Mouse (Mus musculus) embryonic facial prominence, embryonic 11.5 days (tissue): ENCODE results near the gene Ppp4r4. TPM values are rescaled to one million over a fixed set of nuclear protein-coding genes. Genes with fewer than 3 reads are reported as not detected.
"Not testable (repeated sequence)": the region's sequence is repeated elsewhere in the genome, so short reads cannot be mapped to it uniquely, and the experiment has no call there.

Experiments used
- ATAC-seq: fragments of 200-750 bp; cut with Nextera tagmentation; replicated peaks from 2 replicates; pipeline ENCODE4 v1.8.0; 2017; ENCODE audit warnings: low read depth; ENCODE audit not compliant: insufficient number of reproducible peaks, low FRiP score, low TSS enrichment
- DNase-seq: peaks from one replicate; pipeline ENCODE4 v3.0.0-alpha.2; 2015; ENCODE audit warnings: low spot score
- H3K27ac ChIP-seq: fragments of 300-500 bp; sonication (generic); replicated peaks from 2 replicates; pipeline ENCODE4 v1.5.1; 2014; ENCODE audit warnings: mild to moderate bottlenecking, low read depth, low read length, control low read depth
- H3K27me3 ChIP-seq: fragments of 300-500 bp; sonication (generic); 2 replicates; pipeline ENCODE4 v1.6.1; 2014; ENCODE audit warnings: mild to moderate bottlenecking, low read length, moderate library complexity, mixed read lengths; ENCODE audit not compliant: control insufficient read depth, insufficient read depth
- H3K36me3 ChIP-seq: fragments of 300-500 bp; sonication (generic); replicated peaks from 2 replicates; pipeline ENCODE4 v1.6.1; 2014; ENCODE audit warnings: low read depth, mild to moderate bottlenecking, low read length, moderate library complexity, mixed read lengths; ENCODE audit not compliant: control insufficient read depth, insufficient read depth
- H3K4me1 ChIP-seq: fragments of 300-500 bp; sonication (generic); 2 replicates; pipeline ENCODE4 v1.6.1; 2014; ENCODE audit warnings: low read length, mixed read lengths; ENCODE audit not compliant: control insufficient read depth, insufficient read depth
- H3K4me2 ChIP-seq: fragments of 300-500 bp; sonication (generic); 2 replicates; pipeline ENCODE4 v1.6.1; 2014; ENCODE audit warnings: low read depth, mild to moderate bottlenecking, control low read depth, low read length, moderate library complexity
- H3K4me3 ChIP-seq: fragments of 300-500 bp; sonication (generic); 2 replicates; pipeline ENCODE4 v1.5.1; 2014; ENCODE audit warnings: low read depth, low read length, control low read depth
- H3K9ac ChIP-seq: fragments of 300-500 bp; sonication (generic); replicated peaks from 2 replicates; pipeline ENCODE4 v1.6.1; 2014; ENCODE audit warnings: mild to moderate bottlenecking, control low read depth, low read length
- H3K9me3 ChIP-seq: fragments of 300-500 bp; sonication (generic); replicated peaks from 2 replicates; pipeline ENCODE4 v1.6.1; 2016; ENCODE audit warnings: mild to moderate bottlenecking, low read length, inconsistent platforms, mixed read lengths; ENCODE audit not compliant: control insufficient read depth
- WGBS: fragments of 180-500 bp; shearing (Covaris S2); extraction: QIAGEN DNeasy Blood & Tissue Kit; methylation state at CpG from one replicate; pipeline ENCODE4 v1.1.7; 2014; 5-methylcytosine and 5-hydroxymethylcytosine counted together
- polyA plus RNA-seq: library from polyadenylated mRNA; unstranded; fragments of >200 nt; fragmentation: Nextera tagmentation; extraction: Ambion mirVana; gene quantifications from 2 replicates; pipeline ENCODE4 v1.2.1, GENCODE M21; 2014

Ppp4r4 gene
- 2.2 and 2.6 TPM in 2 replicates for polyA plus RNA-seq

DNA sequence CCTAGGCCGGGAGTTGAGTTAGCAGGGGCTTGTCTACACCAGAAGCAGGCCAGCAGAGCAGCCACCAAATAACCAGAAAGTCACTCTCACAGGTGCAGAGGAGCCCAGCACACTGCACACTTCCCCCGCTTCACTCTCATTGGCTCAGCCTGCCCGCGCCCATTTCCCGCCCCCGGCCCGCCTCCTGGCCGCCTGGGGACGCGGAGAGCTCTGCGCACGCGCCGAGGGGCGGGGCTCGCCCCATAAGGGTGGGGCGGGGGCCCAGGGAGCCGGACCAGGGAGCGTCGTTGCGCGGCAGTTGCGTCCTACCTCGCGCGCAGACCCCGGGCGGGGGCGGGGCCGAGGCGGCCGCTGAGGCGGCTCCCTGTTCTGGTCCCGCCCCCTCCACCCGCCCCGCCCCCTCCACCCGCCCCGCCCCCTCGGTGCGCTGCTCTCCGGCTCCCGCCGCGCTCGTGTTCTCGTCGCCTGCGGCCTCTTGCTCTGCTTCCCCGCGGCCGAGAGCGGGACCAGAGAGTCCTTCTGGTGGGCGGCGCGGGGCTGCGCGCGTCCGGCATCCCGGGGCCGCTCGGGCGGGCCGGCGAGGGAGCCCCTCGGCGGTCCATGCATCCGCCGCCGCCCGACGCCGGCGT, at the start of gene Ppp4r4:
Ppp4r4 (plus strand) TSS at position 264 of the 629 bp plus-strand sequence.
- Histone ChIP-seq H3K27ac (no peak within 1 kb of the TSS), H3K9me3 (no peaks in the 10 kb centered on the region), H3K4me3 (peak within 1 kb of the TSS; percentile 64), H3K27me3 (no peaks in the 10 kb centered on the region), H3K4me2 (peak within 1 kb of the TSS; percentile 97), H3K9ac (peak within 1 kb of the TSS; percentile 75), H3K4me1 (no peaks in the 10 kb centered on the region), H3K36me3 (no peaks in the 10 kb centered on the region)
- ATAC-seq, result peak; percentile 93
- WGBS, result under 1% methylated on average over 41 of the region's 74 CpGs
- DNase-seq, result peak; percentile 97

DNA sequence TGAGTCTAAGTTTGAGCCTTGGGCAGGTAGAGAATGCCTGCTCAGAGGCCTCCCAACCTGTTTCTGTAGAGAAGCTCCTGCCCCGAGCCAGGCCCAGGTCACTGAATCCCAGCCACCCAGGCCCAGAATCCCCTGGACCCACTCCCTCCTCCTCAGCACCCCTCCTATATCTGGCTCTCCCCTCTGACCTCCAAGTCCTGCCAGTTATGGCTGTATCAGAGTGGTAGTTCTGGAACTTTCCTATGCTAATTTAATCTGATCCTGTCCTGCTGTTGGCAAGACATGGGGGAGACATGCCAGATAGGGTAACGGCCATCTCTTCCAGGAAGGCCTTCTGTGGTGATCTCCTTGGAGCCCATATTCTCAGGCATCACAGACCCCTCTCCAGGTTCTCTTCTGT, 49.3 kb upstream of the Ppp4r4 start:
- Histone ChIP-seq H3K27ac (no peak overlapping the region), H3K4me1 (no peaks in the 10 kb centered on the region), H3K9me3 (no peaks in the 10 kb centered on the region), H3K4me2 (no peak overlapping the region), H3K27me3 (no peaks in the 10 kb centered on the region), H3K4me3 (no peak overlapping the region), H3K9ac (no peak overlapping the region), H3K36me3 (no peaks in the 10 kb centered on the region)
- 82% methylated on average over 2 of the region's 2 CpGs for WGBS
- ATAC-seq (no peak), DNase-seq (no peak)

DNA sequence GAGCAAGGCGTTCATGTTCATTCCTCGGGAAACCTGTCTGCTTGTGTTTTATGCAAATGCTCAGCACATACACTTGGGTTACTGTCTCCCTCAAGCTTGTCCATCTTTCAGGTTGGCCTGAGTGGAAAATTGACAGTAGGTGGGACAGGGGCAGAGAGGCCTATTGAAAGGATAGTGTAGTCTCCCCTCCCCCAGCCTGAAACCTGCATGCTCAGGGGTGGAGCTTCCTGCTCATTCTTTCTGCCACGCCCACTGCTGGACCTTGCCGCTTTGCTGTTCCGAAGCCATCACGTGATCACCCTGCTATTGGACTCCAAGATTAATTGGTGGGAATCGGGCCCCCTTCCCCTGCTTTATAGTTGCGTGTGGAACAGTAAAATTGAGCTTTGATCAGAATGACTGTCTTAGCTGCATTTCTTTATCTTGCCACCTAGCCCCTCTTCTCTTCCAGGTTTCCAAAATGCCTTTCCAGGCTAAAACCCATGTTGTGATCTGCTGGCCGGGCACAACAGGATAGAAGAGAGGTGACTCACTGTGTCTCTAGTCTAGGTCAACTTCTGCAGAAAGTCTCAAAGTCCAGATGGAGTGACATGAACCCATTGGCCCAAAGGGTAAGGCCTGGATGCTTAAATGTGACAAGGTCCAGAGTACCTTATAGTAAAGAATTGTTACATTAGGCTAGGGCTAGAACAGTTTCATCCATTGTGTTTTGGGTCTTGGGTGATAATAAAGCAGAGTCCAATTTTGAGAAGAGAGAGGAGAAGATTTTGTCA, 47.7 kb upstream of the Ppp4r4 start:
- H3K9me3 ChIP-seq, H3K9ac ChIP-seq, H3K27ac ChIP-seq, H3K27me3 ChIP-seq, H3K4me2 ChIP-seq, H3K36me3 ChIP-seq, ATAC-seq, DNase-seq, H3K4me3 ChIP-seq, H3K4me1 ChIP-seq: not testable (repeated sequence)
- 53% methylated on average over 9 of the region's 9 CpGs for WGBS

DNA sequence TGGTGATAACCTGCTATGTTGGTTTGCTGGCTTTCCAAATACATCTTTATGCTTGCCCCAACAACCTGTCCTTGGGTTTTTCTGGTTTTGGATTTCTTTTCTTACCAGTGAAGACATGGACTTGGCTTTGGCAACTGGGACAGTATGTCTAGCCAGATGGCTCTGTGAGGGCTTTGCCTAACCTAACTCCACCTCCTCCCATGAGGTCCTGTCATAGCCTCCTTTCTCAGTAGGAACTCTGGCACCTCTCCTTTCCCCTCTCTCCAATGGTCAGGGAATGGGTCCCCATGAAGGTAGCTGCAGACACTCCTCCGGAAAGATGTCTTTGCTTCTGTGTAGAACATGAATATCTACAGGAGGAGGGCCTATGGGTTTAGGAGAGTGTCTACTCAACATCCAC, 45.4 kb upstream of the Ppp4r4 start:
- Histone ChIP-seq H3K9ac (no peak overlapping the region), H3K27ac (no peak overlapping the region), H3K36me3 (no peaks in the 10 kb centered on the region), H3K4me2 (no peak overlapping the region), H3K4me1 (no peaks in the 10 kb centered on the region), H3K27me3 (no peaks in the 10 kb centered on the region), H3K9me3 (no peaks in the 10 kb centered on the region), H3K4me3 (no peak overlapping the region)
- DNase-seq (no peak), ATAC-seq (no peak)
- WGBS, result 95% methylated on average over 1 of the region's 1 CpGs

DNA sequence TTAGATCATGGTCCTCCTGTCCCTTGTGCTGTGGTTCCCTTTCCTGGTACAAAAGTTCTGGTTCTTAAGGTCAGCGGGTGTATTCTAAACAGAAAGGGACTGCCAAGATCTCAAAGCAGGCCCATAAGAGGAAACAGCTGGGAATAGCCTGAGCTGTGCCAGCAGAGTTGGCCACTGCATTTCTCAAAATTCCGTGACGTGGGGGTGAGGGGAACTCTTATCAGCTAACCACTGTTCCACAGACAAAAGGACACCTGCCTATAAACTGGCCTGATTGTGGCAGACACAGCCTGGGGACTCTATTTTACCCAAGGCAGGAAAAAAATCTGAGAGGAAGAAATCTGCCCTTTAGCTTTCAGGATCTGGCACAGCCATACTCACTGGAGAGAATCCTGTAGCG, 44.8 kb upstream of the Ppp4r4 start:
- no peak for DNase-seq
- Histone ChIP-seq H3K27me3 (no peaks in the 10 kb centered on the region), H3K9me3 (no peaks in the 10 kb centered on the region), H3K4me3 (no peak overlapping the region), H3K36me3 (no peaks in the 10 kb centered on the region), H3K4me1 (no peaks in the 10 kb centered on the region), H3K27ac (no peak overlapping the region), H3K4me2 (no peak overlapping the region), H3K9ac (no peak overlapping the region)
- ATAC-seq, result no peak
- WGBS, result 71% methylated on average over 4 of the region's 4 CpGs

DNA sequence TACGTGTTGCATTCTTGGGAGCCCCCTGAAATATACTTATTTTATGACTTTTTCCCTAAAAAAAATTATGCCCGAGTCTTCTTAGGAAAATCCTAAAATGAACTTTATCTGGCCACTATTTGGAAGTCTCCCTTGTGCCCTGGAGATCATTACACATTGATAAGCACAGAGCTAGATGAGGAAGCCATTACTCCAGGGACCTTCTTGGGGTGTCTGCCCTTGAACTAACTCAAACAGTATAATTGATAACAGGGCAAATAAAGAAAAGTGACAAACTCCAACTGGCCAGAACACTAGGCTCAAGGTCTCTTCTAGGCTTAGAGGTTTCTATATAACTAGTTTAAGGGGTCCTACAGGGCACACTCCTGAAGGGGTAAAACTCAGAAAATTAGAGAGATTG, 44.3 kb upstream of the Ppp4r4 start:
- WGBS, result 79% methylated on average over 2 of the region's 2 CpGs
- H3K4me1 ChIP-seq, result no peaks in the 10 kb centered on the region
- no peak overlapping the region for H3K4me3 ChIP-seq
- H3K27ac ChIP-seq, result no peak overlapping the region
- ATAC-seq (no peak), DNase-seq (no peak)
- no peaks in the 10 kb centered on the region for H3K27me3 ChIP-seq
- no peaks in the 10 kb centered on the region for H3K36me3 ChIP-seq
- no peak overlapping the region for H3K9ac ChIP-seq
- no peak overlapping the region for H3K4me2 ChIP-seq
- no peaks in the 10 kb centered on the region for H3K9me3 ChIP-seq

DNA sequence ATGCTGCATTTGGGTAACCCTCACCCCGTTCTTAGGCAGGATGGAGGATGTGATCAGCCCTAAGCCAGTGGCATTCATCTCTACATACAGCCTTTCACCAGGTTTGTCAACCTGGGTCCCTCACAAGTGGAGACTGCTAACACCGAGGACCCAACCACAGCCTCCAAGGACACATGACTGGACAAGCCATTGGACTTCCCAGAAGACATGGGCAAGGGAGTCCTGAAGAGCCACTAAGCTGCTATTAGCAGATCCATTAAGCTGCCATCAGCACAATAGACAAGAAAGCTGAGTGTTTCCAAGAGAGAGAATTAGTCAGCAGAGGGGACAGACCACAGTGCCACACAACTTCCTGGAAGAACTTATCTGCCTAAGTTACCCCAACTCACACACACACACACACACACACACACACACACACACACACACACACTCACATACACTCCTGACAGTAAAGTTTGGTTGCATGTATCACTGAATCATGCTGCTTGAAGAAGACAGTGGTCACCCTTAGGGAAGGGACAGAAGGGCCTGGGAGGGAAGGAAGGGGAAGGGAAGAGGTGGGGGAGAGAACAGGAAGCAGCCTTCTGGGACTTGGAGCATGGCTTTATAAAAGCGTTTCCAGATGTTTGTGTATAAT, 40.9 kb upstream of the Ppp4r4 start:
- Histone ChIP-seq H3K9me3 (no peaks in the 10 kb centered on the region), H3K27me3 (no peaks in the 10 kb centered on the region), H3K4me2 (no peak overlapping the region), H3K4me3 (no peak overlapping the region), H3K9ac (no peak overlapping the region), H3K27ac (no peak overlapping the region), H3K4me1 (no peaks in the 10 kb centered on the region), H3K36me3 (no peaks in the 10 kb centered on the region)
- DNase-seq (peak; percentile 20), ATAC-seq (no peak)
- WGBS, result 72% methylated on average over 3 of the region's 3 CpGs

DNA sequence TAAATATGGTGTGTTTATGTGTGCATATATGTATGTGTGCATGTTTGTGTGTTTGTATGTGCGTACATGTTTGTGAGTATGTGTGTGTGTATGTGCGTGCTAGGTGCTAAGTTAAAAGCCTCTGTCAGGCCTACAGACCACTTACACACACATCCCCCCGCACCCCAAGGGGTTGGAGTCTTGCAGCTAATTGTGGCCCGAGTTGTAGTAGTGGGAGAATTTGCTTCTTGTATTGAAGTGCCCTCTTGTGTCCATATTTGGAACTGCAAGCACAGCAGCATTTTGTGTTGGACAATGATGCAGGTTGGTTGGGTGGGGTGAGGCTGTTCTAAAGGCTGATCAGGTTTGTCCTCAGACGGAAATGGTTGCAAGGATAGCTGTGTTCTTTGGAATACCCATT, 39.3 kb upstream of the Ppp4r4 start:
- Histone ChIP-seq H3K4me2 (no peak overlapping the region), H3K36me3 (no peaks in the 10 kb centered on the region), H3K27ac (no peak overlapping the region), H3K4me1 (no peaks in the 10 kb centered on the region), H3K4me3 (no peak overlapping the region), H3K9me3 (no peaks in the 10 kb centered on the region), H3K27me3 (no peaks in the 10 kb centered on the region), H3K9ac (no peak overlapping the region)
- no peak for ATAC-seq
- WGBS, result 40% methylated on average over 5 of the region's 5 CpGs
- peak; percentile 81 for DNase-seq
